Mouse (Mus musculus) ZHBTc4 (cell line): ENCODE measurements around the gene Prmt8.

Experiments used
- DNase-seq: peaks from one replicate; pipeline ENCODE4 v3.0.0-alpha.2; 2011; ENCODE audit warnings: low read depth, low spot score

Gene Prmt8

DNA sequence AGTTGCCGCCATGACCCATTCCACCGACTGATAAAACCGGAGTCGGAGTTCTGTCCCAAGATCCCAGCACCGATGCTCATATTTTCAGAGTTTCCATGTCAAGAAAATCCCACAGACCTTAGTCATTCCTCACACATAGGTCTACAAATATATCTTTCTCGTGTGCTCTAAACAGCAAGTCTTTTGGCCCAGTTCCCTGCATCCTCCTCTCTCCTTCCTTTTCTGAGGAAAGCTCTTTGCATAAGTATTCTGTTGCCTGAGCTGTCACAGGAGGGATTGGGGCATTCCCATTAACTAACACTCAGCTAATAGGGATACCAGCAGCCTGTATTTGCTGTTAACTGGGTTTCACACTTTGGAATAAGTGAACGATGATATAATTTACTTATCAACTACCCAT is 106.0 kb downstream of the Prmt8 start:
- no peak for DNase-seq

DNA sequence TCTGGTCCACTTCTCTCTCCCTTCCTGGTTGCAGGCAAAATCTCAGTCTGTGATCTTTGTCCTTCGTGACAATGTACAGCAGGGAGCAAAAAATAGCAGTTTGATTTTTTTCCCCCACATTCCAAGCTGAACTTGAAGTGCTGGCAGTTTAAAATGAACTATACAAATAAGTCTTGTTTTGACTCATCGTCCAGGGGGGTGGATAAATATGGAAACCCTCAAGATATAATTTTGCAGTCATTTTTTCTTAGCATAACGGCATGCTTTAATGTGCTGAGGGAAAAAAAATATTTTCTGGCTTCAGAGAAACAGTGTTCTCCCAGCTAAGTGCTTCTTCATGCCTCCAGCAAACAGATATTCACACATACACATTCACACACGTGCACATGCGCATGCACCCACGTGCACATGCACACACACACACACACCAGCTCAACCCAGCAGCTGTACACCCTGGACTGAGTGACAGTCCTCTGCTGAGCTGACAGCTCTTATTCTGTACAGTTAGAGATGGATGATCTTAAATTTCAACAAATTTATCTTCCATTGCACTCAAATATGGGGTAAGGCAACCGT is 107.5 kb downstream of the Prmt8 start:
- no peak for DNase-seq

DNA sequence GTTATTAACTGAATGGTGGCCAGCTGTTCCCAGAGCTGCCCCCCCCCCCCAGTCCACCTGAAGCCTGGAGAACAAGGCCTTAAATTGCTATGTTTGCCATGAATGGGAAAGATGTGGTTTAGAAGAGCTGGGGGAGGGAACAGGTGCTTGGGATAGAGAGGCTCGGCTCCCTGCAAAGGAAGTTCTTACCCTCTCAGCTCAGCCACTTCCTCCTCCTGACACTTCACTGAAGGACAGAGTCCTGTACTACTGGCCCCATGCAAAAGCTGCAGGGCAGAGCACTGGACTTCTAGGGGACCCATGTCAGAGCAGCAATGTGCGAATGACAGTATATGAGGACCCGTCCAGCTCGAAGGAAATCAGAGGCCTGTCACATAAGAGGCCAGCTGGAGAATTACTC is 109.3 kb downstream of the Prmt8 start:
- no peak for DNase-seq

DNA sequence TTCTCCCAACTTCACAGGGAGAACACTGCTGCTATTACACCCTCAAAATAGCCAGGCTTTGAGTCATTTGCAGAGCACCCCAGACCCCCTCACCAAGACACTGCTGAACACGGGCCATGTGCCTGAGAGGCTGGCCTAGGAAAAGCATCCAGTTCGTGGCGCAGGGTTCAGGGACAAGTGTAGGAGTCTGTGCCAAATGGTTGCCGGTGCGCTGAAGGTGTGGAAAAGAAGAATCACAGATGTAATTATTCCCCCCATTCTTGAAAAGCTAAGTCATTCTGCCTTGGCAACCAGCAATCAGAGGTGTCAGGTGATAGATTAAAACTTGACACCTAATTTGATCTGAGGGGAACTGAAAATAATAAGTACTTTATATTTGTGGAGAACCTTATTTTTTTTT is 109.8 kb downstream of the Prmt8 start:
- no peak for DNase-seq

DNA sequence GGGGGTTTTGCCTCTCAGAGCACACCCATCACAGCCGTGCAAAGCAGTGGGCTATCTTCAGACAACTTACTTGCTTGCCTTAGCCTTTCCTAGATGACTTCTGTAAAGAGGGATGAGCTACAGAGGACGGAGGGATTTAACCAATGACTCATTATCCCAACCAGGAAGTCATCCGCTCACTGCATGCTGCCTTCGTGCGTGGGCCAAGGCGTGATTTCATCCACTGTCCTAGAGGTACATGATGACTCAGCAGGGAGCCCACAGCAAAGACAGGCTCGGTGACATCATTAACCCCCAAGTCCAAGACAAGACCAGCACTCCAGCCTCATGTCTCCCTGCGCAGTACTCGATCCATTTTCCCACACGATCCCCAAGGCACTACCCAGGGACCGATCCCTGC is 112.1 kb downstream of the Prmt8 start:
- DNase-seq = no peak

DNA sequence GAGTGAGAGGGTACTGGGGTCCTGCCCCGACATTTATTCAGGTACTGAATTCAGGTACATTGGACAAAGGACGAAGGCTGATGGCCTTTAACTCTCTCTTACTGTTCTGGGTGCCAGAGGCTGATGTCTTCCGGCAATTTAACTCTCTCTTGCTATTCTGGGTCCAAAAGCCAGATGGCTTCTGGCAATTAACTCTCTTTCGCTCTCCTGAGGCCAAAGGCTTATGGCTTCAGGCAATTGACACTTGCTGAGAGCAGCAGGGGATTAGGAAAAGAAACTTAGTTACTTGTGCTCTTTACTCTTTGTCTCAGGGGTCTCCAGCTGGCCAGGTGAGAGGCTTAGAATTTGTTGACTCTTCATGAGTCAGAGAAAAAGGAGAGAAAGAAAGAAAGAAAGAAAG is 113.3 kb downstream of the Prmt8 start:
- no peak for DNase-seq

DNA sequence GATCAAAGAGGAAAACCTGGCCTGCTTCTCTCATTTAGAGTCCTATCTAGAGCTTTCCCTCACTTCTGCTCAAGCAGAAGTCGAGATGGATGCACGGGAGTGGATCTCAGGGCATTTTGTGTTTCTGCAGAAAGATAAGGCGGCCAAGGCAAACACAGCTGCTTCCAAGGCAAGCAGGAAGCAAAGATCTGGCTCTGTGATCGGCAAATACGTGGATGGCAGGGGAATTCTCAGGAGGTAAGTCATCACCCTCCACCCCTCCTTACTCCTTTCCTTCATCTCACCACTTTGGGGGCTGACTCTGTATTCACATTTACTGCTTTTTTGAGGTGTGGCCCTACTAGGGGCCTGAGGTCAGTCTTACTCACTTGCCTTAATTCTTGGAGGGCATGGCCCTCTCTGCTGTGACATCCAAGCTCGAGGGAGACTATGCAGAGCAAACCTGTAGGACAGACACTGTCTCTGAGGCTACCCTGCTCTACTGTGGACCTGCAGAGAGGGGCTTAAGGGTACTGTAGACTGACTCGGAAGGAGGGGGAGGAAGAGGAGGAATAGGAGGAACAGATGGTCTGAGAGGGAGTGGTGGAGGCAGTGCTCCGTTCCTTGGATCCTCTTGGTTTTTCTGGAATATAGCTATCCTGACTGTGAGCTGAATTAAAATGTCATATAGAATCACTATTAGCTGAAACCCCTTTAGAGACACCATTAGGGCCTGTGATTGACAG is 128.0 kb downstream of the Prmt8 start:
- DNase-seq = no peak
